Mouse (Mus musculus): Measurements from ENCODE around the gene Prdm1.

GRCm38 (mm10) chr10:44392855-44393254 is 135.4 kb downstream of the Prdm1 start:
- TF ChIP-seq CTCF (IDR thresholded peaks at IDR 0.05; ENCODE audit: low read depth, low read length), result no peak
- TF ChIP-seq GATA1 (IDR thresholded peaks at IDR 0.05; ENCODE audit: borderline replicate concordance, low read length), result no peak
- TF ChIP-seq POLR2AphosphoS5 (IDR thresholded peaks at IDR 0.05; ENCODE audit: insufficient replicate concordance, low read depth, low read length), result no peak
- TF ChIP-seq TAL1 (conservative IDR thresholded peaks at IDR 0.05; ENCODE audit: low read depth, low read length), result no peak
- TF ChIP-seq GATA2 (IDR thresholded peaks at IDR 0.05; ENCODE audit: borderline replicate concordance, low read depth, low read length), result no peak
